Mouse (Mus musculus) ES-E14 (cell line): ENCODE data around the gene Gm5624.
"Not testable (repeated sequence)": the region's sequence is repeated elsewhere in the genome, so short reads cannot be mapped to it uniquely, and the experiment has no call there.

Experiments
- MAFK ChIP-seq: IDR thresholded peaks from 2 replicates; pipeline ENCODE4 v1.6.1; 2014; ENCODE audit warnings: mild to moderate bottlenecking, low read depth, low read length, inconsistent platforms; ENCODE audit not compliant: insufficient read depth
- ZC3H11A ChIP-seq: IDR thresholded peaks from 2 replicates; pipeline ENCODE4 v1.6.1; 2012; ENCODE audit warnings: low read depth, mild to moderate bottlenecking, inconsistent platforms, low read length, borderline replicate concordance
- ZNF384 ChIP-seq: IDR thresholded peaks from 2 replicates; pipeline ENCODE4 v1.6.1; 2012; ENCODE audit warnings: low read depth, low read length, inconsistent platforms

- not testable (repeated sequence) for TF ChIP-seq MAFK, ZNF384, ZC3H11A
Measured at GRCm38 (mm10) chr14:44627737-44628136, at the start of gene Gm5624.
